Mouse (Mus musculus) adrenal gland, adult (tissue): ENCODE data around the gene Cacna1b.

Source experiments
- DNase-seq, 2 experiments: peaks; one replicate each; pipeline ENCODE4 v3.0.0; 2022 to 2023; ENCODE audit warnings: low spot score in 1 of 2; ENCODE audit not compliant: inconsistent age in 2 of 2

The Cacna1b gene

GRCm38 (mm10) chr2:24556347-24556746 is 206.6 kb downstream of the Cacna1b start:
- no peak for DNase-seq

- DNase-seq, result no peak
Observed at GRCm38 (mm10) chr2:24553962-24554361, 209.0 kb downstream of the Cacna1b start.
